Mouse (Mus musculus): ENCODE measurements around the gene Vmn2r44. TPM values are rescaled to one million over a fixed set of nuclear protein-coding genes. Genes with fewer than 3 reads are reported as not detected.

The Vmn2r44 gene
- polyA plus RNA-seq (2017; shearing (Covaris generic)), result not detected

GRCm38 (mm10) chr7:8383233-8383632 lies at the start of gene Vmn2r44:
Gene Vmn2r44, minus strand, starts transcription at chr7:8383333.

Other genes with a start within 250 kb of the Vmn2r44 start
- gene Vmn2r41, start 221.7 kb downstream of the Vmn2r44 start, polyA plus RNA-seq (2017; shearing (Covaris generic)), result not detected
- not detected for gene Vmn2r42, start 183.0 kb downstream of the Vmn2r44 start, polyA plus RNA-seq (2017; shearing (Covaris generic))
- not detected for gene Vmn2r43, start 122.7 kb downstream of the Vmn2r44 start, polyA plus RNA-seq (2017; shearing (Covaris generic))
- not detected for gene Vmn2r45, start 105.7 kb upstream of the Vmn2r44 start, polyA plus RNA-seq (2017; shearing (Covaris generic))